Mouse (Mus musculus) frontal cortex, adult (tissue): ENCODE measurements around the gene Rab2b.
A peak's percentile ranks its signal among the peaks of the same experiment; 100 is the strongest.
"Not testable (repeated sequence)": the region's sequence is repeated elsewhere in the genome, so short reads cannot be mapped to it uniquely, and the experiment has no call there.

ENCODE experiments used
- ATAC-seq: cut with Nextera tagmentation; 2 replicates; pipeline ENCODE4 v1.9.2; 2017; ENCODE audit warnings: mild to moderate bottlenecking, moderate library complexity, mixed read lengths; ENCODE audit not compliant: low TSS enrichment

Gene Rab2b

DNA sequence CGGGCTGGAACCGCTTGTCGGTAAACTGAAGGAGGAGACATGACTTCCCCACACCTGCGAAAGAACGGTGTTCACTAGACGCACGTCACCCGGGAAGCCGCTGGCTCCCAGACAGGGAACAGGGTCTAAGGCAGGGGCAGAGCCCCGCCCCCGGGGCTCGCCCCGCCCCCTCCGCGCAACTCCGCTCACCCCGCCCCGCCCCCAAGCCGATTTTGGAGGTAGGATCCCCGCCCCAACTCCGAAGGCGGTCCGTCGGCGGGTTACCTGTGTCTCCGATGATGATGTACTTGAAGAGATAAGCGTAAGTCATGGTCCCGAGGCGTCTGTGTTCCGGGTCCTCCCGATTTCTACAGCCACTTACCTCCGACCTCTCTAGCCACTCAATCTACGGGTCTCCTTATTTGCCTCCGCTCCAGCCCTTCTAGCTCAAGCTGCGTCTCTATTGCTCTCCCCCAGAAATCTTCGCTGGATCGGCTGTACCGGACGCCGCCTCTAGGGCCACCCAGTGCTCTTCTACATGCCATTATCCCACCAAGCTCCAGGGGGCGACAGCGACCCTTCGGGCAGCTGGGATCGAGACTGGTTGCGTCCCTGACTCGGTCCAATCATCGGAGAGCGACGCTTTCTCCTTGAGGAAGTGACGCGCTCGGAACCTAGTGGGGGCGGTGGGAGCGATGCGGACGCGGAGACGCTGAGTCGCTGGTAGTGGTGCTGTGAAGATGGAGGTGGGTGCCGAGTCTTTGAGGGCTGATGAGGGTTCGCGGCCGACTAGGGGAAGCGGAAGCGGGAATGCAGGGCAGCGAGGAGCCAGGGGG lies at the start of gene Rab2b, which contains the start of gene Tox4:
Gene Rab2b (minus strand): TSS at position 614 of the 815 bp plus-strand sequence.
Gene Tox4 (plus strand): TSS at position 215 of the 815 bp plus-strand sequence.
- peak; percentile 98 for ATAC-seq

DNA sequence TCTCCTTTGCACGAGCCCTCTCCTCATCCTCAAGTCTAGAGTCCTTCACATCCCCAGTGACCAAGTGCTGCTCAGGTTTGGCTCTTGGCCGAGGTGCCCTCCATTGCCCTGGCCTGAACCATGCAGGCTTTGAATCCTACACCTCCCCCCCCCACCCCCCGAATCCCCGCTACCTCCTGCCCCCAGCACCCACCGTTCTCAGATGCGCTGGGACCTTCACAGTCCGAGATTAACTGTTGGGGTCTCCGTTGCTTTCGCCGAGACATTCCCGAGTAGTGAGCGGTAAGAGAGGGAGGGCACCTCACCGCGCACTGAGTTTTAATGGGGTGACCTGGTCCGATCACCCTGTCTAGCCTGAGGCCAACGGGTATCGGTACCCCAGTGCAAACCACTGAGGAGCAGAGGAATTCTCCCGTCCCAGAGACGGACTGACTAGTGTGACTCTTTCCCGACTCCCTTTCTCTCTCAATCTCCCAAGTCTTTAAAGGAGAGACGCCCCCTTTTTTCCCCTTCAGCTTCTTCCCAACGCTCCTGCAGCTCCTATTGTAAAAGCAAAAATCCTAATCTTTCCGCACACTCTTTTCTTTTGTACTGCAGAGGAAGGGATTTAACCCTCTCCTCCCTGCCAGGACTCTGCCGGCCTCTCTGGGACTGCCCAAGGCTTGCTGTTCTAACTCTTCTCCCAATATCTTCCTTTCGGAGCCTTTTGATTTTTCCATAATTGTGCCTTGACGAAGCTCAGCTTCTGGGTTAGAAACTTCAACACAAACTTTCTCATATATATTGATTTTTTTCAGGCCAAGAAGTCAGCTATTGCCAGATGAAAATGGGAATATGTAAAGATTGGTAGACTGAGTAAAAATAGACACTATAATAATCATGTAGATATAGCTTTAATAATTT lies 48.8 kb upstream of the Rab2b start, which contains the start of gene Sall2:
Gene Sall2 (minus strand): TSS at position 853 of the 903 bp plus-strand sequence.
- no peak for ATAC-seq

DNA sequence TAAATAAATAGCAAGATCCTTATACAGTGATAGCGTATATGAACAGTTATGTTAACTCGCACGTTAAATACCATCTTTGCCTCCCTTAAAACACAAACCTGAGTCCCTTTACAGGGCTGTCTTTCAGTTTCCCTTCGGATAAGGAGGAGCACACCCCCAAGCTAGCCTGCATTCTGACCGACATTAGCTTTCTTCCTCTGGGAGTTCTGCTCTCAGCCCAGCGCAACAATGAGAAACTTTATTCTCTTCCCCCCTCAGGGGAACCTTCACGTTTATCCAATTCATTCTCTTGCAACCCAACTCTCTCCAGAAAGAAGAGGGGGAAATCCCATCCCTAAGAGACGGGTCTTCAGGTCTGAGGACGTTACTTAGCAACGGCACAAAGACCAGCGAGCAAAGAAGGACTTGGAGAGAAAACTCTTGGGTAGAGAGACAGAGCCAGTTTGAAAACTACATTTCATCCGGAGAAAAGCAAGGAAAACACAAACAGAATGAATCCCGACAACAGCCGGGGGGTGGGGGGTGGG lies 48.1 kb upstream of the Rab2b start:
- ATAC-seq = no peak

DNA sequence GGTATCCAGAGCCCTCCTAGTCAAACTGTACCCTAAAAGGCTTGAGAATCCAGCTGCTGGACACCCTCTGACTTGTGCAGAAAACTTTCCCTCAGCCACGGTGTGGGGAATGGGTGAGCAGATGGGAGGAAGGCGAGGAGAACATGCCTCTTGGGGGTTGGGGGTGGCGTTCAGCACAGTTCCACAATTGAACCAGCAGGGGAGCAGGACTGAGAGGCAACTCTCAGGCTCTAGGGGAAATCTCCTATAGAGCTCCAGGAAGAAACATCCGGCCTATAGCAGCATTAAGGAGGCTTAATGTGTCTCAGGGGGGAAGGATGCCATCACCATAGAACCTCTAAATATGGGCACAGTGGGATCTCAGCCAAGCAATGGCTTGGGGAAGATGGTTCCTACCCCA lies 46.5 kb upstream of the Rab2b start:
- peak; percentile 94 for ATAC-seq

DNA sequence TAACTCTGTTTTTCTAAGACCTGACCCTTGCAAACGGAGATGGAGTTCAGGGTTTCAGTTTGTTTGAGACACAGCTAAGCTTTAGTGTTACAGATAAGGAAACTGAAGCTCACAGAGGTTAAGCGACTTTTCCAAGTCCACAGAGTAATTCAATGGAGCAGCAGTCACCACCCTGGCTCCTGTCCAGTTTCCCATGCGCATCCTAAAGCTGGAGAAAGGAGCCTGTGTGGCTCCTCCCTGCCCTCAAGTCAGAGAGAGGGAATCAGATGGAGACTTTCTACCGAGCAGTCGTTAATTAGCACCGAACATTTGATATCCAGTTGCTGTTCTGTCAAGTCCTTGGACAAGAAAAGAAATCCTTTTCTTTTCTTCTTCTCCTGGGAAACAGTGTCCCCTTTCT lies 40.0 kb upstream of the Rab2b start:
- ATAC-seq = no peak

DNA sequence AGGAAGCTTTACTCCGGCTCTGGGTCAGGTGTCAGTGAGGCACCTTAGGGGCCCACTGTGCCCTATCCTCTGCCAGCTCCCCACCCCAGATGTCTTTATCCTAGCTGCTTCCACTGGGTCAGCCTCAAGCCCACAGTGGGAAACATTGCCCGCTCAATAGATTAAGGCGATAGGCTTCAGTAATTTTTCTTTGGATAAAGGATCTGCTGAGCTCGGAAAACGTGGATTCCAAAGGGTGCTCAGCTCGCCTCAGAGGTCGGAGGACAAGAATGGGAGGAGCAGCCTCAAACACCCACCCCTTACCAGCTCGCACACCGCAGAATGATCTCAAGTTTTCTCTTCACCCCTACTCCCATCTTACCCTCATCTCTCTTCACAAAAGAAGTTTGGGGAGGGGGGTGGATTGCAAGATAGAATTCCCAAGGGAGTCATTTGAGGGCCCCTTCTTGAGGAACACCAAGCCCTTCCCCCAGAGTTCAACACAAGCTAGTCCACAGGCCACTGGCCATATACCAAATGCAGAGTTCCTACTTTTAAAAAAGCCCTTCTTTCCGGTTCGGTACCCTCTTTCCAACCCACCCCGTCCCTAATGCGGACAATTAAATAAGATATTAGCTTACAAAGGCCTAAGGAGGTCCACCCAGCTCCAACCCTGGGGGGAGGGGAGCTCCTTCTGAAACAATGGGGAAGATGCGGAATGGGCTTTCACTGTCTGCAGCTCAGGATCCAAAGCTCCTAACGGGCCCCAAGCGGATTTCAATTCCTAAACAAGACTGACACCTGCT lies 37.3 kb upstream of the Rab2b start:
- peak; percentile 7; the same call in 1 of the 2 replicates for ATAC-seq

DNA sequence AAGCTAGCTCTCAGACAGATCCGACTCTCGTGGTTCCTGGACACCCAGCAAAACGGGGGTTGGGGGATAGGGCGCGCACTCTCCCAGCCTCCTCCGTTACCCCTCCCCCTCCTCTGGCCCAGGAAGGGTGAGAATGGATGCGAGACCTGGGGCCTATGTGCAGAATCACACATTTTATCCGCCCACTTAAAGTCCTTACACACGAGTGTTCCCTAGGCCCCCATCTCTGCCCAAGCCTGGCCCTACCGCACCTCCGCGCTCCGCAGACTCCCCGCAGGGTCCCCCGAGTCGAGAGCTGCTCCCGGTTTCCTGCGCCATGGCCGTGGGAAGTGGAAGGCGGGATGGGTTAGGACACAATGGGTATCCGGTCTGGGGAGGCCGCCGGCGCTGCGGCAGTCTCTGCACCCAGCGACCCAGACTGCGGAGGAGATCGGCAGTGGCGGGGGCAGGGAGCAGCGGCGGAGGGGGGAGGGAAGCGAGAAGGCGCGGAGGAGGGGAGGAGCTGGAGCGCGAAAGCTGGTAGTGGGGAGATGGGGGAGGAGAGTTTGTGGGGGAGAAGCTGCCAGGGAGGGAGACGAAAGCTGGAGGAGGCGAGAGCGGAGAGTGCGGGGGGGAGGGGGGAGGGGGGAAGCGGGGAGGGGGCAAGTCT lies 36.6 kb upstream of the Rab2b start:
- peak; percentile 53 for ATAC-seq

DNA sequence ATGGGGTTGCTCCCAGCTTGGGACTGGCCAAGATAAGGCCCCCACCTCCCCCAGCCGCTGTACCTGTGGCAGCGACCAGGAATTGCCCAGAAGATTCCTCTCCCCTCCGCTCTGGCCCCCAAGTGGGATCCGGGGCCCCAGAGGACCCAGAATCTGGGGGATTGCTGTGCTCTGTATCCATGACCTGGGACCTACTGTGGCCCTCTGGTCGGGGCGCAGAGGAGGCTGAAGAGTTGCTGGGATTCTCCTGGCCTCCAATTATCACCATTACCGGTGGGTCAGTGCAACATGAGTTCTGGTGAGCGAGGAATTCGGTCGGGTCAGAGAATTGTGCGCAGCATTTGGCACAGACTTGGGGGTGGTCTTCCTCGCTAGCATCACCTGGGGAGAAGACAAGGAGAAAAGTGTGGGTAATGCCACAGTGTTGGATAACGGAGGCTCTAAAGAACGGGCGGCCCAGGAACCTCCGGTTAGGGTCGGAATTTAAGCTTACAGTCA lies 36.0 kb upstream of the Rab2b start:
- no peak for ATAC-seq

DNA sequence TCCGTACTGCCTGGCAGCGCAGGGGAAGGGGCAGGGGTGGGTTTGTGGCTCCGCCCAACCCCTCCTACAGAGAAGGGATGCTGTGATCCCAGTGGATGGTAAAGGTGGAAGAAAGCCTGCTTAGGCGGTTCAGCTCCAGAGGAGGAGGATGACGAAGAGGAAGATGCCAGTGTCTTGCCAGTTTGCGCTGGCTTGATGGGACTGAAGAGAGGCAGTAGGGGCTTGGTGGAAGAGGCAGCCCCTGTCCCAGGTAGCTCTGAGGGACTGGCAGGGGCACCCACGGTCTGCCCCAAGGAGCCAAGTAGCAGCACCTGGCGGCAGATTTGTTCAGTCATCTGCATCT lies 35.4 kb upstream of the Rab2b start:
- no peak for ATAC-seq

DNA sequence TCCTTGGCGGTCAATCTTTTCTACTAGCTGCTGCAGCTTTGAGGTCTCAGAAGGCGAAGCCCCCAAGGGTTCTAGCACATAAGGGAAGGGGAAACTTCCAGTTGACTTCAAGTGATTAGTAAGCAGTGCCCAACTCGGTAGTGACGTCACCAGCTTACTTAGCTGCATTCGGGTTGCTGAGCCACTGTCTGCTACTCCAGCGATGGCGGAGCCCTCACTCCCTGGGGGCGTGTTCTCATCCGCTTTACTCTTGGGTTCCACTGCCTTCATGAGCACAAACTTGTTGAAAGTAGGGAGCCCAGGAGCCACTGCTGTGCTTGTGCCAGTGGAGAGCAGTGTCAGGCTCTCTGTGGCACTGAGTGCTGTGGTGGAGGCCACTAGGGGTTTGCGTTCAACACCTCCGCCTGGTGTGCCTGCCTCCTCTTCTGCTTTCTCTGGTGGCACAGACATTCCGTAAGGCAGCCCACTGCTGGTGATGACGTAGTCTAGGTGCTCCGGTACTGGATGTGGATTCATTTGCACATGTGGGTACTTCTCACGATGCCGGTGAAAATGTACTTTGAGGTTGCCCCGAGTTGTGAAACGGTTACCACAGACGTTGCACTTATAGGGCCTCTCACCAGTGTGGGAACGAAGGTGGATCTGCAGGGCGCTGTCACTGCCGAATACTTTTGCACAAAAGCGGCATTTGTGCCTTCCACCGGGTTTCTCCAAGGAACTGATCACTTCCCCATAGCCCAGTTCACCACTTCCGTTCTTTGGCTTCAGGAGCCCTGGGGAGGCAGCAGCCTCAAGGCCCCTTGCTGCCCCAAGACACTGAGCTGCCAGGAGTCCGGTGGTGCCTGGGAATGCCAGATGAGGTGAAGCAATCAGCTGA lies 34.8 kb upstream of the Rab2b start:
- no peak for ATAC-seq

DNA sequence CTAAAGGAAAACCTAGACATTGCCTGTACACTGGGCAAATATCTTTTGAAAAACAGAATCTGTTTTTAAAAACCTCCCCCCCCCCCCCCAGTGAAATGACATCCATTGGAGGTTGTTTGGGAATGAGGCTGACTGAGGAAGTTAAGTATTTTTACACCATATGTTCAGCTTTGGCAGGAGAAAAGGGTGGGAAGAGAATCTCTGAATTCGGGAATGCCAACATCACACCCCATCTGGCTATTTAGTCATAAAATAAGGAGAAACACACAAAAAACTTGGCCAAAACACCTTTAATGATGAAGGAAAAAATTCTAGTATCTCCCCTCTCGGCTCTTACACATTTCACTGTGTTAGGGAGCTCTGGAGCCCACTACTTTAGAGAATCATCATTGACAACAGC lies 31.6 kb upstream of the Rab2b start:
- ATAC-seq = peak; percentile 70

DNA sequence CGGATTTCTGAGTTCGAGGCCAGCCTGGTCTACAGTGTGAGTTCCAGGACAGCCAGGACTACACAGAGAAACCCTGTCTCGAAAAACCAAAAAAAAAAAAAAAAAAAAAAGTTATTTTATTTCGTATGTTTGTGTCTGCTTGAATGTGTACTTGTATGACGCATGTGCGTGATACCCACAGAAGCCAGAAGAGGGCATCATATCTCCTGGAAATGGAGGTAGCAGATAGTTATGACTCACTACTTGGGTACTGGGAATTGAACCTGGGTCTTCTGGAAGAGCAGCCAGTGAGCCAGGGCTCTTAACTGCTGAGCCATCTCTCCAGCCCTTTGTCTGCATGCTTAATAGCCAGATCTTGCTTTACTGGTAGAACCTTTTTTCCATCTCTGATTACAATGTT lies 31.0 kb upstream of the Rab2b start:
- not testable (repeated sequence) for ATAC-seq

DNA sequence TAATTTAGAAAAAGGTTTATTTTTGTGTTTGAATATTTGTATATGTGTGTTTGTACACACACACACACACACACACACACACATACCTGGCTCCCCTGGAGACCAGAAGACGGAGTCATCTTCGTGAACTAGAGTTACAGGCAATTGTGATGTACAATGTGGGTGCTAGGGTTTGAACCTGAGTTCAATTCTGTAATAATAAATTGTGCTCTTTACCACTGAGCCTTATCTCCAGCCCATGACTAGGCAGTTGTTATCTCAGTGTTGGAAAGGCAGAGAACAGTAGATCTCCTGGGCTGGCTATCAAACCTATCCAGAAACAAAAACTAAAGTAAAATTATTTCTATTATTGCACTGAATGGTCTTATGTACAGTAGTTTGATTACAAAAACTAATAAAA lies 26.8 kb upstream of the Rab2b start:
- no peak for ATAC-seq

DNA sequence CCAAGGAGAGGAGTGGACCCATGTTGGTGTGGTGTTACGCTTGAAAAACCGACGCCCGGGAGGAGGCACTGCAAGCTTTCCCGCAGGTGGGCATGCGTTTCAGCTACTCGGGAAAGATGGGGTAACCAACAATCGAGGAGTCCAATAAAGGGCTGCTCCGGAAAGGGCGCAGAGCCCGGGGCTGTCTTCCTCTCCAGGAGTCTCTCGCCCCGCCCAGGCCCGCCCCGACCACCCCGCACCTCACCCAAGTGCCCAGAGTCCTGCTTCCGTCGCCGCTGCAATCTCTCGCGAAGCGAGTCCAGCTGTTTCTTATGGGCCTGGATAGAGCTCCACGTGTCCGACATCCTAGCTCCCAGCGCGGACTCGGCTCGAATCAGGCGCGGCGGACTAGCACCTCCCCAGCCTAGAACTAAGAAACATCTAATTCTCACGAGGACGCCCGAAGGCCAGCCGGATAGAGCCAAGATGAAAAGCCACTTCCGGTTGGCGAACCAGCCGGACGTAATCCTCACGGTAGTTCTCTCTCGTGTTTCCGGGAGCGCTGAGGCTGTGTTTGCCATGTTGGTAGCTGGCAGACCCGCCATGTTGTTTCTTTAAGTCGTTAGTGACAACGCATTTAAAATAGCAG lies 25.4 kb upstream of the Rab2b start, which contains the start of gene Mettl3:
Gene Mettl3 (minus strand): TSS at position 485 of the 628 bp plus-strand sequence.
- peak; percentile 96 for ATAC-seq

DNA sequence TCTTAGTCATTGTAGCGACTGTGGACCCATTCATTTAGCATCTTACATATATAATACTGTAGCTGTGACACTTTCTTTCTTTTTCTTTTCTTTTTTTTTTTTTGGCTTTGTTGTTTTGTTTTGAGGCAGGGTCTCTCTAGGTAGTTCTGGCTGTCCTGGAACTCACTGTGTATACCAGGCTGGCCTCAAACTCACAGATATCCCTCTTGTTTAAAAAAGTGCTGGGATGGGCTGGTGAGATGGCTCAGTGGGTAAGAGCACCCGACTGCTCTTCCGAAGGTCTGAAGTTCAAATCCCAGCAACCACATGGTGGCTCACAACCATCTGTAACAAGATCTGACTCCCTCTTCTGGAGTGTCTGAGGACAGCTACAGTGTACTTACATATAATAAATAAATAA lies 24.2 kb upstream of the Rab2b start:
- not testable (repeated sequence) for ATAC-seq

DNA sequence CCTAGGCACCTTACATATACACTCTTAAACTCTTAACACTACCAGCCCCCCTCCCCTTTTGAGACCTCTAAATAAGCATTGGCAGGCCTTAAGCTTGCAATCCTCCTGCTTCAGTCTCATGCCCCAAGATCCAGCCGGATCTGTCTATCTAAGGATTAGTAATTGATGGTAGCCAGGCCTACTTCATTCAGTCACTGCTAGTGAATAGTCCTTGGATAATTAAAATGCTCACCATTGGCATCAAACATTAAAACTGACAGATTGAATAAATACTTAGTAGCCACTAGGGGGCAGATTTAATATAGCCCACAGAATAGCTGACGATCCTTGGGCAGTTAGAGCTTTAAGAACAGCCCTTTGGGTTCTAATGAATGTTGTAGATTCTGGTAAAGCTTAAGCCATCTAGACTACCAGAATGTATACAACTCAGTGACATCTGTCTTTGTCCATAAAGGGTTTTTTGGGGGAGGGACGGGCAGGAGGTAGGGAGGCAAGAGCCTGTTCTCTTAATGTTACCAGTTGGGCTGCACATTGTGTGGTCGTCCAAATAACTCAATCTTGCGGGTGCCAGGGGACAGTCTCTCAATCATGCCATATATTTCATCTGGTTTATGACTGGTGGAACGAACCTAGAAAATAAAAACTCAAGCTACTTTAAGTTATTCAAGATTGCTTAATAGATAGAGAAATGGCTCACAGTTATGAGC lies 16.4 kb upstream of the Rab2b start:
- ATAC-seq = peak; percentile 71

DNA sequence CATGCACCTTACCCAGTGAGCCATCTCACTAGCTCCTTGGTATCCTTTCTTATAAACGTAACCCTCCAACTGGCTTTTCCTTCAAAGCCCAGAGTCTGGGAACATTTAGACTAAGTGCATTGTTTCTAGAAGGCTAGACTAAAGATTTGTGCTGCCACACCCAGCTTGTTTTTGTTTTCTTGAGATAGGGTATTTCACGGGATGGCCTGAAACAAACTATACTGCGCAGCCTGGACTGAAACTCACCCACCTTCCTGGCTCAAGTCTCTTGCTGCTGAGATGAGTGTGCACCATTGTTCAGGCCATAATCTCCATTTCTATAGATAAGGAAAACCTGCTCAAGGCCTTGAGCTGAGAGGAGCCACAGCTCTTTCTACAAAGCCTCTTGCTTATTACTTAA lies 4.8 kb upstream of the Rab2b start:
- ATAC-seq = no peak

DNA sequence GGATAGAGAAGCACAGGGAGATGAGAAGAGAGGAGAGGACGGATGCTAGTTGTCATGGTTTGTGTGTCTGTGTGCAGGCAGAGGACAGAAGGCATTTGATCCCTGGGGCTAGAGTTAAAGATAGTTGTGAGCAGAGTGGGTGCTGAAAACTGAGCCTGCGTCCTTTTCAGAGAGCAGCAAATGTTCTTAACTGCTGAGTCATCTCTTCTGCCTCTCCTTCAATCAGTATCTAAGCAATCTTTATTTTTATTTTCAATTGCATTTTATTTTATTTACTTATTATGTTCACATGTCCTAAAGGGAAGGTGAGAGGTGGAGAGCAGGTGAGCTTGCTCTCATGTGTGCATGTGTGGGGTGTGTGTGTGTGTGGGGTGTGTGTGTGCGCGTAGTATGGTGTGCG lies 4.3 kb upstream of the Rab2b start:
- ATAC-seq = no peak

DNA sequence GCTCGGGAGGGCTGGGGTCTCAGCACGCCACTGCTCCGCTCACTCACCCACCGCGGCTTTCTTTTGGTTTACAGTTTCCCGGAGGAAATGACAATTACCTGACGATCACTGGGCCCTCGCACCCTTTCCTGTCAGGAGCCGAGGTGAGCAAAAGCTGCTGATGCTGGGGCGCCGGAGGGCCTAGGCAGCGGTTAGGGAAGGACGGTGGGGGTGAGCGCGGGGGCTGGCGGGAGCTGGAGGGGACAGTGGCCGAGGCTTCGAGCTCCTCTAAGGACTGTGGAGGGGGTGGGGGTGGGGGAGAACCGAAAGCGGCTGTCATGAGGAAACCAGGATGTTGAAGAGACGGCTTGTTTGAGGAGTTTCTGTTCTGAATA lies 389 bp upstream of the Rab2b start:
- no peak; the same call in 1 of the 2 replicates for ATAC-seq
